Mouse (Mus musculus) CH12.LX (cell line): ENCODE data around the gene Grid1. TPM values are rescaled to one million over a fixed set of nuclear protein-coding genes. Genes with fewer than 3 reads are reported as not detected.

Experiments used
- DNase-seq: peaks from one replicate; pipeline ENCODE4 v3.0.0-alpha.2; 2013; ENCODE audit errors: extremely low read depth
- H3K27ac ChIP-seq: 2 replicates; pipeline ENCODE4 v1.5.1; 2012; ENCODE audit warnings: low read depth, mild to moderate bottlenecking, control low read depth, moderate library complexity; ENCODE audit not compliant: insufficient read depth
- H3K27me3 ChIP-seq: replicated peaks from 2 replicates; pipeline ENCODE3; 2012; ENCODE audit warnings: inconsistent platforms
- H3K36me3 ChIP-seq, 2 experiments: replicated peaks in 1 of 2; 2 replicates each; pipeline versions ENCODE3 to v1.6.1; 2012; ENCODE audit warnings: inconsistent platforms in 1 of 2, low read length in 1 of 2, mild to moderate bottlenecking in 1 of 2, mixed read lengths in 1 of 2, moderate library complexity in 1 of 2; ENCODE audit not compliant: control insufficient read depth in 1 of 2, insufficient read depth in 1 of 2
- H3K4me1 ChIP-seq, 2 experiments: 2 replicates each; pipeline ENCODE4 v1.6.1; 2012; ENCODE audit warnings: inconsistent platforms in 1 of 2, moderate library complexity in 1 of 2; ENCODE audit not compliant: insufficient read depth in 2 of 2, control insufficient read depth in 1 of 2
- H3K4me2 ChIP-seq: 2 replicates; pipeline ENCODE4 v1.6.1; 2012; ENCODE audit warnings: low read depth, mild to moderate bottlenecking, control low read depth; ENCODE audit not compliant: poor library complexity, insufficient read depth, severe bottlenecking
- H3K4me3 ChIP-seq, 3 experiments: fragments of 150-350 bp in 1 of 3; sonication (generic) in 1 of 3; replicated peaks in 1 of 3; 2 replicates each; pipeline versions ENCODE3 to v1.5.1; 2011 to 2012; ENCODE audit warnings: low read depth in 2 of 3, low read length in 2 of 3, mild to moderate bottlenecking in 2 of 3, moderate library complexity in 2 of 3, control low read depth in 1 of 3, improper control_type of control experiment in 1 of 3, inconsistent platforms in 1 of 3, mixed read lengths in 1 of 3; ENCODE audit not compliant: poor library complexity in 1 of 3
- H3K79me2 ChIP-seq: replicated peaks from 2 replicates; pipeline ENCODE4 v1.6.1; 2012; ENCODE audit warnings: mild to moderate bottlenecking, moderate library complexity; ENCODE audit not compliant: control insufficient read depth, poor library complexity, insufficient read depth, severe bottlenecking; ENCODE audit errors: extremely low read depth
- H3K9ac ChIP-seq: 2 replicates; pipeline ENCODE4 v1.6.1; 2012; ENCODE audit warnings: low read depth, mild to moderate bottlenecking, control low read depth, moderate library complexity; ENCODE audit not compliant: insufficient read depth
- H3K9me3 ChIP-seq: replicated peaks from 2 replicates; pipeline ENCODE3; 2012; ENCODE audit warnings: low read length, inconsistent platforms, mixed read lengths
- BHLHE40 ChIP-seq: IDR thresholded peaks from 2 replicates; pipeline ENCODE4 v1.6.1; 2011; ENCODE audit warnings: mild to moderate bottlenecking, low read depth, low read length, improper control_type of control experiment
- CHD1 ChIP-seq: IDR thresholded peaks from 2 replicates; pipeline ENCODE4 v1.6.1; 2012; ENCODE audit warnings: low read depth, low read length, improper control_type of control experiment, inconsistent platforms
- ELF1 ChIP-seq: IDR thresholded peaks from 2 replicates; pipeline ENCODE4 v1.6.1; 2014; ENCODE audit warnings: low read depth, mild to moderate bottlenecking, inconsistent platforms, low read length, improper control_type of control experiment
- EP300 ChIP-seq: IDR thresholded peaks from 2 replicates; pipeline ENCODE4 v1.6.1; 2011; ENCODE audit warnings: low read length, improper control_type of control experiment
- HCFC1 ChIP-seq: IDR thresholded peaks from 2 replicates; pipeline ENCODE4 v1.6.1; 2012; ENCODE audit warnings: low read depth, mild to moderate bottlenecking, inconsistent platforms, low read length, improper control_type of control experiment
- JUN ChIP-seq: IDR thresholded peaks from 2 replicates; pipeline ENCODE4 v1.6.1; 2011; ENCODE audit warnings: low read depth, mild to moderate bottlenecking, low read length, improper control_type of control experiment, moderate library complexity; ENCODE audit not compliant: insufficient read depth
- KAT2A ChIP-seq: IDR thresholded peaks from 2 replicates; pipeline ENCODE4 v1.6.1; 2012; ENCODE audit warnings: low read length, improper control_type of control experiment, inconsistent platforms; ENCODE audit not compliant: insufficient replicate concordance
- MAX ChIP-seq: IDR thresholded peaks from 2 replicates; pipeline ENCODE4 v1.6.1; 2011; ENCODE audit warnings: low read length, improper control_type of control experiment
- MXI1 ChIP-seq: IDR thresholded peaks from 2 replicates; pipeline ENCODE4 v1.6.1; 2011; ENCODE audit warnings: mild to moderate bottlenecking, low read depth, low read length, improper control_type of control experiment
- MYC ChIP-seq: IDR thresholded peaks from 2 replicates; pipeline ENCODE4 v1.6.1; 2011; ENCODE audit warnings: low read depth, mild to moderate bottlenecking, improper control_type of control experiment, low read length
- RCOR1 ChIP-seq: conservative IDR thresholded peaks from 2 replicates; pipeline ENCODE4 v1.6.1; 2012; ENCODE audit warnings: low read depth, mild to moderate bottlenecking, inconsistent platforms, low read length, improper control_type of control experiment
- SIN3A ChIP-seq: IDR thresholded peaks from 2 replicates; pipeline ENCODE4 v1.6.1; 2012; ENCODE audit warnings: low read length, improper control_type of control experiment, inconsistent platforms
- TCF12 ChIP-seq: IDR thresholded peaks from 2 replicates; pipeline ENCODE4 v1.6.1; 2014; ENCODE audit warnings: low read depth, mild to moderate bottlenecking, inconsistent platforms, low read length, improper control_type of control experiment
- USF1 ChIP-seq: IDR thresholded peaks from 2 replicates; pipeline ENCODE4 v1.6.1; 2014; ENCODE audit warnings: low read depth, mild to moderate bottlenecking, inconsistent platforms, low read length, improper control_type of control experiment
- USF2 ChIP-seq: conservative IDR thresholded peaks from 2 replicates; pipeline ENCODE4 v1.6.1; 2011; ENCODE audit warnings: low read depth, low read length, improper control_type of control experiment
- ZC3H11A ChIP-seq: IDR thresholded peaks from 2 replicates; pipeline ENCODE4 v1.6.1; 2012; ENCODE audit warnings: low read depth, mild to moderate bottlenecking, inconsistent platforms, low read length, improper control_type of control experiment
- dilution Hi-C: fragments of 300-500 bp; cut with MboI; formaldehyde crosslinking; loops from 2 replicates; pipeline ENCODE4 v1.14.3; 2020; ENCODE audit warnings: low sequenced_read_pairs; ENCODE audit not compliant: extremely low pct_unique_long_range_greater_than_20kb, extremely low pct_ligation_motif_present
- in situ Hi-C: fragments of 300-500 bp; cut with MboI; formaldehyde crosslinking; loops from 3 replicates; pipeline ENCODE4 v1.14.3; 2019; ENCODE audit warnings: low sequenced_read_pairs, low pct_ligation_motif_present, low pct_unique_long_range_greater_than_20kb, mixed read lengths
- polyA plus RNA-seq: library from polyadenylated mRNA; unstranded; fragments of >175 nt; gene quantifications from 2 replicates; pipeline ENCODE4 v1.2.1, GENCODE M21; 2012; ENCODE audit warnings: low read depth; ENCODE audit not compliant: insufficient read length
- total RNA-seq, 2 experiments: library from RNA; depleted of rRNA; stranded (reverse); fragments of 300-350 nt in 1 of 2; fragments of >200 nt in 1 of 2; gene quantifications; 2 replicates each; pipeline ENCODE4 v1.2.3; 2012 to 2014

Gene Grid1
- total and polyA plus RNA-seq, 3 experiments, result not detected

DNA sequence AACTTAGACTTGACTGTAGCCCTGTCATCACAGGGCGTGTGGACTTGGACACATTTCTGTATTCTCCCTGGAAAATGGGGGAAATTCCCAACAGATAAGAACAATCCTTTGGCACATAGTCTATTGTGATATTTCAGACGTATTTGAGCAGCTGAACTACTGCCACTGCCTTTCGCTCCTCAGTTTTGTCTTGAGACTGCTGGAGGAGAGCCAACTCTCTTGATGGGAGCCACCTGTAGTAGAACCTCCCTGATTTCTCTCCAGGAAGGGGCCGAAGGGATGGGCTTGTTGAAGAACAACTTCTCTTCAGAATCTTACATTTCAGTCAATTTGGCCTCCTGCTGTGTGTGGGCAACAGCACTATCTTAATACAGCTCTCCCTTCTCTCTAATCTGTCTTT lies 276.2 kb downstream of the Grid1 start:
- TF ChIP-seq JUN (no peak), TCF12 (no peak), MYC (no peak), ZC3H11A (no peak), USF1 (no peak), MXI1 (no peak), BHLHE40 (no peak)
- Histone ChIP-seq H3K79me2 (no peaks in the 10 kb centered on the region), H3K9me3 (no peaks in the 10 kb centered on the region), H3K4me1 (no peaks in the 10 kb centered on the region), H3K4me2 (no peak overlapping the region), H3K36me3 (no peaks in the 10 kb centered on the region), H3K4me3 (no peak overlapping the region), H3K27ac (no peak overlapping the region), H3K27me3 (peaks cover 17% of the 10 kb centered on the region), H3K9ac (no peak overlapping the region)
- in situ Hi-C loops, result loop anchor here (10.0 kb wide), 1 partner anchor 281 kb away; no protein-coding TSS in a partner anchor
- no peak for DNase-seq
- dilution Hi-C loops, result no loop called here

DNA sequence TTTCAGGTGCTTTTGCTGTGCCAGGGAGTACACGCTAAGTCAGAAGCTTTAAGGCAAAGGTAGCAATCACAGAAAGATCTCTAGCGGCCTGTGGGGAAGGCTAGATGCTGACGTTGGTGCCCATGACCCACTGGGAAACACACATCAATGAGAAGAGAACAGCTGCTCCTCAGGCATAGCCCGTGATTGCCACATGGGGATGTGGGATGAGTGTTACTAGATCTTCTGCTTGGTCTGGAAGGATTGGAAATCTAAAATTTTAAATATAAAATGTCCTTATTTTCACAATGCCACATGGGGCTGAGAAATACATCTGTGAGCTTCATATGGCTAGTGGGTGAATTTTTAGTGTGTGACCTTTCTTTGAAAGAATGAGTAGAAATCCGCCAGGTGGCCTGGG lies 277.3 kb downstream of the Grid1 start:
- Histone ChIP-seq H3K4me2 (no peak overlapping the region), H3K4me1 (no peaks in the 10 kb centered on the region), H3K4me3 (no peak overlapping the region), H3K9me3 (no peaks in the 10 kb centered on the region), H3K27ac (no peak overlapping the region), H3K9ac (no peak overlapping the region), H3K27me3 (peaks cover 17% of the 10 kb centered on the region), H3K36me3 (no peaks in the 10 kb centered on the region), H3K79me2 (no peaks in the 10 kb centered on the region)
- dilution Hi-C loops (no loop called here), in situ Hi-C loops (loop anchor here (10.0 kb wide), 1 partner anchor 282 kb away; no protein-coding TSS in a partner anchor)
- no peak for TF ChIP-seq HCFC1
- no peak for TF ChIP-seq ELF1
- TF ChIP-seq KAT2A, result no peak
- no peak for TF ChIP-seq MXI1
- TF ChIP-seq SIN3A, result no peak
- TF ChIP-seq RCOR1, result no peak
- no peak for TF ChIP-seq EP300
- no peak for TF ChIP-seq ZC3H11A
- no peak for TF ChIP-seq MAX
- no peak for TF ChIP-seq USF2
- TF ChIP-seq CHD1, result no peak
- no peak for TF ChIP-seq JUN
- no peak for DNase-seq
